10 mouse cellular contexts compared by ENCODE assay signal in genomic region chr15:25673231-25673980, GRCm38 (mm10). TPM values are rescaled to one million over a fixed set of nuclear protein-coding genes. Genes with fewer than 3 reads are reported as not detected.
A peak's percentile ranks its signal among the peaks of the same experiment; 100 is the strongest.
DNase-seq lines count a peak whose midpoint lies in the region; ATAC-seq and TF ChIP-seq lines count a peak whose summit lies in the region.
"Had no signal": no experiment of that assay in that cellular context is flagged by ENCODE, and none has a peak within 500 bp of the region (broad histone marks: within the 10 kb centered on the region; RNA-seq: fewer than 3 reads in every experiment).

No protein-coding gene starts in this region.

- TF ChIP-seq CTCF in liver, postnatal 0 days (IDR thresholded peaks at IDR 0.05; ENCODE audit: low read depth): no peak
- TF ChIP-seq CTCF in lung, postnatal 0 days (IDR thresholded peaks at IDR 0.05): no peak

- no peak overlapping the region for H3K4me3 ChIP-seq in liver, postnatal 0 days (ENCODE audit: low read depth, low read length)
- H3K4me3 ChIP-seq in hindbrain, embryonic 12.5 days: no peak overlapping the region
- no peak overlapping the region for H3K4me3 ChIP-seq in midbrain, embryonic 16.5 days (ENCODE audit: low read depth, low read length)
- H3K4me3 ChIP-seq in lung, postnatal 0 days (ENCODE audit: low read depth, low read length): no peak overlapping the region
- H3K4me3 ChIP-seq: embryonic facial prominence, embryonic 15.5 days had no signal

- H3K9ac ChIP-seq in liver, postnatal 0 days (replicated peaks): no peak overlapping the region
- no peak overlapping the region for H3K9ac ChIP-seq in hindbrain, embryonic 12.5 days
- no peak overlapping the region for H3K9ac ChIP-seq in midbrain, embryonic 16.5 days (ENCODE audit: low read depth, low read length)
- no peak overlapping the region for H3K9ac ChIP-seq in lung, postnatal 0 days (replicated peaks; ENCODE audit: low read depth)
- H3K9ac ChIP-seq: embryonic facial prominence, embryonic 15.5 days had no signal

- TF ChIP-seq EP300 in liver, postnatal 0 days (IDR thresholded peaks at IDR 0.05; ENCODE audit: low read depth): no peak
- no peak for TF ChIP-seq EP300 in lung, postnatal 0 days (IDR thresholded peaks at IDR 0.05)

- no peak overlapping the region for H3K4me2 ChIP-seq in liver, postnatal 0 days (ENCODE audit: low read depth, low read length)
- 0 out of 2 replicates have a peak overlapping the region, but pooled peaks have one; percentile 6 for H3K4me2 ChIP-seq in hindbrain, embryonic 12.5 days (replicated peaks)
- no peak overlapping the region for H3K4me2 ChIP-seq in midbrain, embryonic 16.5 days (ENCODE audit: low read length)
- no peak overlapping the region for H3K4me2 ChIP-seq in lung, postnatal 0 days (replicated peaks; ENCODE audit: low read depth, low read length)
- H3K4me2 ChIP-seq: embryonic facial prominence, embryonic 15.5 days had no signal

- no peaks in the 10 kb centered on the region for H3K4me1 ChIP-seq in liver, postnatal 0 days (ENCODE audit: insufficient read depth)
- H3K4me1 ChIP-seq in hindbrain, embryonic 12.5 days: peaks cover 43% of the 10 kb centered on the region
- peaks cover 12% of the 10 kb centered on the region for H3K4me1 ChIP-seq in midbrain, embryonic 16.5 days (ENCODE audit: control insufficient read depth, insufficient read depth, low read length)
- 0 out of 2 replicates have a peak, but pooled peaks cover 2% of the 10 kb centered on the region for H3K4me1 ChIP-seq in lung, postnatal 0 days (ENCODE audit: insufficient read depth, low read depth, low read length)

- no peak overlapping the region for H3K27ac ChIP-seq in liver, postnatal 0 days (ENCODE audit: low read depth)
- peak overlapping the region; percentile 70 for H3K27ac ChIP-seq in hindbrain, embryonic 12.5 days
- H3K27ac ChIP-seq in midbrain, embryonic 16.5 days (ENCODE audit: low read length): peak overlapping the region; percentile 5; the same call in 1 of the 2 replicates
- no peak overlapping the region for H3K27ac ChIP-seq in lung, postnatal 0 days (ENCODE audit: low read length)
- H3K27ac ChIP-seq: embryonic facial prominence, embryonic 15.5 days had no signal

- H3K9me3 ChIP-seq in liver, postnatal 0 days (ENCODE audit: low read length): no peaks in the 10 kb centered on the region
- no peaks in the 10 kb centered on the region for H3K9me3 ChIP-seq in hindbrain, embryonic 12.5 days (replicated peaks)
- no peaks in the 10 kb centered on the region for H3K9me3 ChIP-seq in midbrain, embryonic 16.5 days (replicated peaks; ENCODE audit: control insufficient read depth, low read length, poor library complexity, severe bottlenecking)
- no peaks in the 10 kb centered on the region for H3K9me3 ChIP-seq in lung, postnatal 0 days (ENCODE audit: low read length)
- H3K9me3 ChIP-seq: embryonic facial prominence, embryonic 15.5 days had no signal

- ATAC-seq in liver, postnatal 0 days: no peak
- peak; percentile 42 for ATAC-seq in hindbrain, embryonic 12.5 days (ENCODE audit: low FRiP score)
- peak; percentile 36; the same call in 1 of the 2 replicates for ATAC-seq in midbrain, embryonic 16.5 days
- ATAC-seq in lung, postnatal 0 days: no peak

- no peaks in the 10 kb centered on the region for H3K36me3 ChIP-seq in liver, postnatal 0 days (replicated peaks; ENCODE audit: insufficient read depth, low read length)
- H3K36me3 ChIP-seq in hindbrain, embryonic 12.5 days: no peaks in the 10 kb centered on the region
- no peaks in the 10 kb centered on the region for H3K36me3 ChIP-seq in midbrain, embryonic 16.5 days (ENCODE audit: control insufficient read depth, insufficient read depth, low read length)
- H3K36me3 ChIP-seq in lung, postnatal 0 days (ENCODE audit: insufficient read depth, low read length): no peaks in the 10 kb centered on the region
- H3K36me3 ChIP-seq: embryonic facial prominence, embryonic 15.5 days had no signal

- intact Hi-C loops in left cerebral cortex, postnatal 10 days (cut with DNase I): no loop called here

- DNase-seq in liver: peak; percentile 18
- no peak for DNase-seq in liver, postnatal 0 days
- DNase-seq in embryo, embryonic 11 days: peak; percentile 53
- DNase-seq in left cerebral cortex, postnatal 10 days (ENCODE audit: extremely low spot score in 1 of 2, low spot score in 2 of 2): no peak
- no peak for DNase-seq in lung, postnatal 0 days (ENCODE audit: low spot score)
- DNase-seq: kidney, postnatal 25 days; right cerebral cortex, adult 18-20 months had no signal

- H3K27me3 ChIP-seq in liver, postnatal 0 days (ENCODE audit: insufficient read depth, low read length): no peaks in the 10 kb centered on the region
- no peaks in the 10 kb centered on the region for H3K27me3 ChIP-seq in hindbrain, embryonic 12.5 days
- H3K27me3 ChIP-seq in midbrain, embryonic 16.5 days (ENCODE audit: control insufficient read depth, insufficient read depth, low read depth, low read length): 0 out of 2 replicates have a peak, but pooled peaks cover 4% of the 10 kb centered on the region
- H3K27me3 ChIP-seq in lung, postnatal 0 days (replicated peaks; ENCODE audit: insufficient read depth, low read length): no peaks in the 10 kb centered on the region
- H3K27me3 ChIP-seq: embryonic facial prominence, embryonic 15.5 days had no signal

- 37% methylated on average over 6 of the region's 6 CpGs for WGBS in liver, postnatal 0 days (ENCODE audit: insufficient replicate concordance)
- WGBS in hindbrain, embryonic 12.5 days: 33% methylated on average over 6 of the region's 6 CpGs
- 22% methylated on average over 6 of the region's 6 CpGs for WGBS in midbrain, embryonic 16.5 days
- WGBS in lung, postnatal 0 days: 27% methylated on average over 6 of the region's 6 CpGs

RNA-seq across cellular contexts. Expression of gene Myo10, which starts 51.1 kb away (rescaled TPM):
- polyA plus RNA-seq in liver, postnatal 0 days (2015; fragmentation: Nextera tagmentation; extraction: Ambion mirVana): 4.9 and 5.9 TPM in 2 replicates
- 42.0 and 42.6 TPM in 2 replicates for polyA plus RNA-seq in hindbrain, embryonic 12.5 days (2016; fragmentation: Nextera tagmentation; extraction: Ambion mirVana)
- polyA plus RNA-seq in midbrain, embryonic 16.5 days (2015; fragmentation: Nextera tagmentation; extraction: Ambion mirVana): 26.8 and 28.8 TPM in 2 replicates
- total RNA-seq in left cerebral cortex, postnatal 10 days (2021): 10 to 100 TPM; 40.9 to 44.9 TPM
- polyA plus RNA-seq in lung, postnatal 0 days (2015; fragmentation: Nextera tagmentation; extraction: Ambion mirVana): 17.3 and 20.2 TPM in 2 replicates

Comparison
In these comparisons a context has a peak if more than half of its experiments do, and no peak if none do; other contexts are left out.
1. DNase-seq: peak in liver (single experiment) and embryo, embryonic 11 days (single experiment); none in liver, postnatal 0 days (single experiment), left cerebral cortex, postnatal 10 days (0 of 2) and lung, postnatal 0 days (single experiment).
2. ATAC-seq: peak in hindbrain, embryonic 12.5 days (single experiment) and midbrain, embryonic 16.5 days (single experiment); none in liver, postnatal 0 days (single experiment) and lung, postnatal 0 days (single experiment).
3. H3K27ac ChIP-seq: peak in hindbrain, embryonic 12.5 days (single experiment) and midbrain, embryonic 16.5 days (single experiment); none in liver, postnatal 0 days (single experiment) and lung, postnatal 0 days (single experiment).